Mouse (Mus musculus): ENCODE data around the gene C1s1. TPM values are rescaled to one million over a fixed set of nuclear protein-coding genes. Genes with fewer than 3 reads are reported as not detected.
"Not testable (repeated sequence)": the region's sequence is repeated elsewhere in the genome, so short reads cannot be mapped to it uniquely, and the experiment has no call there.

C1s1 gene
- polyA plus RNA-seq, 1 experiment from 2014 or later = 0.73 TPM

- H3K4me2 ChIP-seq (ENCODE audit: low read length); H3K27me3 ChIP-seq (ENCODE audit: control insufficient read depth, insufficient read depth, low read depth, low read length); H3K4me1 ChIP-seq (ENCODE audit: control insufficient read depth, insufficient read depth, low read length); H3K9me3 ChIP-seq (replicated peaks; ENCODE audit: control insufficient read depth, low read length, poor library complexity, severe bottlenecking); H3K9ac ChIP-seq (ENCODE audit: low read depth, low read length); H3K36me3 ChIP-seq (ENCODE audit: control insufficient read depth, insufficient read depth, low read length); H3K4me3 ChIP-seq (ENCODE audit: low read depth, low read length); H3K27ac ChIP-seq (ENCODE audit: low read length); ATAC-seq: not testable (repeated sequence)
- WGBS = 82% methylated on average over 8 of the region's 8 CpGs
Measured at GRCm38 (mm10) chr6:124536125-124536829, 5.9 kb downstream of the C1s1 start.

GRCm38 (mm10) chr6:124531077-124531476 is 11.1 kb downstream of the C1s1 start:
- no peaks in the 10 kb centered on the region for H3K27me3 ChIP-seq (ENCODE audit: control insufficient read depth, insufficient read depth, low read depth, low read length)
- no peak overlapping the region for H3K4me2 ChIP-seq (ENCODE audit: low read length)
- H3K4me3 ChIP-seq (ENCODE audit: low read depth, low read length) = no peak overlapping the region
- no peaks in the 10 kb centered on the region for H3K9me3 ChIP-seq (replicated peaks; ENCODE audit: control insufficient read depth, low read length, poor library complexity, severe bottlenecking)
- H3K36me3 ChIP-seq (ENCODE audit: control insufficient read depth, insufficient read depth, low read length) = no peaks in the 10 kb centered on the region
- no peak for ATAC-seq
- no peak overlapping the region for H3K27ac ChIP-seq (ENCODE audit: low read length)
- no peaks in the 10 kb centered on the region for H3K4me1 ChIP-seq (ENCODE audit: control insufficient read depth, insufficient read depth, low read length)
- WGBS = 90% methylated on average over 8 of the region's 8 CpGs
- no peak overlapping the region for H3K9ac ChIP-seq (ENCODE audit: low read depth, low read length)

GRCm38 (mm10) chr6:124527881-124528280 is 14.3 kb downstream of the C1s1 start:
- 71% methylated on average over 3 of the region's 3 CpGs for WGBS
- H3K36me3 ChIP-seq (ENCODE audit: control insufficient read depth, insufficient read depth, low read length) = no peaks in the 10 kb centered on the region

GRCm38 (mm10) chr6:124522082-124522481 is 20.1 kb downstream of the C1s1 start:
- ATAC-seq; H3K4me2 ChIP-seq (ENCODE audit: low read length); H3K4me1 ChIP-seq (ENCODE audit: control insufficient read depth, insufficient read depth, low read length); H3K9ac ChIP-seq (ENCODE audit: low read depth, low read length); H3K4me3 ChIP-seq (ENCODE audit: low read depth, low read length); H3K27ac ChIP-seq (ENCODE audit: low read length); H3K9me3 ChIP-seq (replicated peaks; ENCODE audit: control insufficient read depth, low read length, poor library complexity, severe bottlenecking); H3K27me3 ChIP-seq (ENCODE audit: control insufficient read depth, insufficient read depth, low read depth, low read length); H3K36me3 ChIP-seq (ENCODE audit: control insufficient read depth, insufficient read depth, low read length): not testable (repeated sequence)
- WGBS = 78% methylated on average over 7 of the region's 7 CpGs

More at GRCm38 (mm10) chr6:124527881-124528280, 14.3 kb downstream of the C1s1 start:
- Histone ChIP-seq H3K4me3 (ENCODE audit: low read depth, low read length) (no peak overlapping the region), H3K4me2 (ENCODE audit: low read length) (no peak overlapping the region), H3K9me3 (replicated peaks; ENCODE audit: control insufficient read depth, low read length, poor library complexity, severe bottlenecking) (no peaks in the 10 kb centered on the region), H3K4me1 (ENCODE audit: control insufficient read depth, insufficient read depth, low read length) (no peaks in the 10 kb centered on the region), H3K27ac (ENCODE audit: low read length) (no peak overlapping the region), H3K9ac (ENCODE audit: low read depth, low read length) (no peak overlapping the region), H3K27me3 (ENCODE audit: control insufficient read depth, insufficient read depth, low read depth, low read length) (no peaks in the 10 kb centered on the region)
- ATAC-seq = no peak

- not testable (repeated sequence) for H3K9me3 ChIP-seq (replicated peaks; ENCODE audit: control insufficient read depth, low read length, poor library complexity, severe bottlenecking); H3K4me2 ChIP-seq (ENCODE audit: low read length); H3K4me1 ChIP-seq (ENCODE audit: control insufficient read depth, insufficient read depth, low read length); ATAC-seq; H3K27me3 ChIP-seq (ENCODE audit: control insufficient read depth, insufficient read depth, low read depth, low read length); H3K4me3 ChIP-seq (ENCODE audit: low read depth, low read length); H3K27ac ChIP-seq (ENCODE audit: low read length); H3K9ac ChIP-seq (ENCODE audit: low read depth, low read length); H3K36me3 ChIP-seq (ENCODE audit: control insufficient read depth, insufficient read depth, low read length)
- WGBS = 89% methylated on average over 4 of the region's 4 CpGs
Measured at GRCm38 (mm10) chr6:124517733-124518132, 24.4 kb downstream of the C1s1 start.

- Histone ChIP-seq H3K27ac (ENCODE audit: low read length) (no peak within 1 kb of the TSS), H3K36me3 (ENCODE audit: control insufficient read depth, insufficient read depth, low read length) (no peaks in the 10 kb centered on the region), H3K4me3 (ENCODE audit: low read depth, low read length) (no peak within 1 kb of the TSS), H3K4me2 (ENCODE audit: low read length) (0 out of 2 replicates have a peak within 1 kb of the TSS, but pooled peaks have one; percentile 27), H3K4me1 (ENCODE audit: control insufficient read depth, insufficient read depth, low read length) (no peaks in the 10 kb centered on the region), H3K27me3 (ENCODE audit: control insufficient read depth, insufficient read depth, low read depth, low read length) (no peaks in the 10 kb centered on the region), H3K9ac (ENCODE audit: low read depth, low read length) (no peak within 1 kb of the TSS), H3K9me3 (replicated peaks; ENCODE audit: control insufficient read depth, low read length, poor library complexity, severe bottlenecking) (no peaks in the 10 kb centered on the region)
- 6% methylated on average over 6 of the region's 6 CpGs for WGBS
- no peak for ATAC-seq
Measured at GRCm38 (mm10) chr6:124512355-124512836, 29.8 kb downstream of the C1s1 start, which contains the start of gene C1ra. TSS of gene C1ra (plus strand) at chr6:124512405.

GRCm38 (mm10) chr6:124511936-124512335 is 30.2 kb downstream of the C1s1 start:
- Histone ChIP-seq H3K27me3 (ENCODE audit: control insufficient read depth, insufficient read depth, low read depth, low read length) (no peaks in the 10 kb centered on the region), H3K27ac (ENCODE audit: low read length) (no peak overlapping the region), H3K9me3 (replicated peaks; ENCODE audit: control insufficient read depth, low read length, poor library complexity, severe bottlenecking) (no peaks in the 10 kb centered on the region), H3K36me3 (ENCODE audit: control insufficient read depth, insufficient read depth, low read length) (no peaks in the 10 kb centered on the region), H3K4me2 (ENCODE audit: low read length) (no peak overlapping the region), H3K4me1 (ENCODE audit: control insufficient read depth, insufficient read depth, low read length) (no peaks in the 10 kb centered on the region), H3K4me3 (ENCODE audit: low read depth, low read length) (no peak overlapping the region), H3K9ac (ENCODE audit: low read depth, low read length) (no peak overlapping the region)
- ATAC-seq = no peak
- 68% methylated on average over 6 of the region's 6 CpGs for WGBS

GRCm38 (mm10) chr6:124509192-124509591 is 33.0 kb downstream of the C1s1 start:
- not testable (repeated sequence) for H3K36me3 ChIP-seq (ENCODE audit: control insufficient read depth, insufficient read depth, low read length); H3K4me3 ChIP-seq (ENCODE audit: low read depth, low read length); H3K27me3 ChIP-seq (ENCODE audit: control insufficient read depth, insufficient read depth, low read depth, low read length); H3K27ac ChIP-seq (ENCODE audit: low read length); H3K4me1 ChIP-seq (ENCODE audit: control insufficient read depth, insufficient read depth, low read length); H3K9ac ChIP-seq (ENCODE audit: low read depth, low read length); H3K9me3 ChIP-seq (replicated peaks; ENCODE audit: control insufficient read depth, low read length, poor library complexity, severe bottlenecking); ATAC-seq; H3K4me2 ChIP-seq (ENCODE audit: low read length)
- 98% methylated on average over 5 of the region's 5 CpGs for WGBS

GRCm38 (mm10) chr6:124508292-124508691 is 33.9 kb downstream of the C1s1 start:
- Histone ChIP-seq H3K27ac (ENCODE audit: low read length) (no peak overlapping the region), H3K9me3 (replicated peaks; ENCODE audit: control insufficient read depth, low read length, poor library complexity, severe bottlenecking) (no peaks in the 10 kb centered on the region), H3K27me3 (ENCODE audit: control insufficient read depth, insufficient read depth, low read depth, low read length) (no peaks in the 10 kb centered on the region), H3K9ac (ENCODE audit: low read depth, low read length) (no peak overlapping the region), H3K4me2 (ENCODE audit: low read length) (no peak overlapping the region), H3K36me3 (ENCODE audit: control insufficient read depth, insufficient read depth, low read length) (no peaks in the 10 kb centered on the region), H3K4me1 (ENCODE audit: control insufficient read depth, insufficient read depth, low read length) (no peaks in the 10 kb centered on the region), H3K4me3 (ENCODE audit: low read depth, low read length) (no peak overlapping the region)
- 83% methylated on average over 10 of the region's 10 CpGs for WGBS
- ATAC-seq = no peak

All from midbrain, embryonic 16.5 days (tissue).